Mouse (Mus musculus) lung, postnatal 0 days (tissue): Measurements from ENCODE around the gene Cgnl1.

ENCODE experiments used
- CTCF ChIP-seq: IDR thresholded peaks from 2 replicates; pipeline ENCODE4 v1.5.1; 2016; ENCODE audit warnings: antibody characterized with exemption, mild to moderate bottlenecking
- EP300 ChIP-seq: IDR thresholded peaks from 2 replicates; pipeline ENCODE4 v1.6.1; 2016; ENCODE audit warnings: antibody characterized with exemption, mild to moderate bottlenecking, control low read depth

- TF ChIP-seq CTCF (no peak), EP300 (no peak)
Measured at GRCm38 (mm10) chr9:71628921-71629320, 142.5 kb downstream of the Cgnl1 start.
